Mouse (Mus musculus) gastrocnemius, postnatal 4 days (tissue): ENCODE data around the gene Pomt1. TPM values are rescaled to one million over a fixed set of nuclear protein-coding genes. Genes with fewer than 3 reads are reported as not detected.

ENCODE experiments used
- DNase-seq, 2 experiments: peaks; one replicate each; pipeline ENCODE4 v3.0.0; 2021 to 2022; ENCODE audit warnings: low spot score in 2 of 2, mixed read lengths in 2 of 2
- total RNA-seq, 2 experiments: library from RNA; stranded (reverse); gene quantifications; 2 replicates each; pipeline ENCODE4 v1.2.3; 2021

Pomt1 gene
- total RNA-seq, 2 experiments from 2014 or later, result 15.8 to 17.5 TPM

DNA sequence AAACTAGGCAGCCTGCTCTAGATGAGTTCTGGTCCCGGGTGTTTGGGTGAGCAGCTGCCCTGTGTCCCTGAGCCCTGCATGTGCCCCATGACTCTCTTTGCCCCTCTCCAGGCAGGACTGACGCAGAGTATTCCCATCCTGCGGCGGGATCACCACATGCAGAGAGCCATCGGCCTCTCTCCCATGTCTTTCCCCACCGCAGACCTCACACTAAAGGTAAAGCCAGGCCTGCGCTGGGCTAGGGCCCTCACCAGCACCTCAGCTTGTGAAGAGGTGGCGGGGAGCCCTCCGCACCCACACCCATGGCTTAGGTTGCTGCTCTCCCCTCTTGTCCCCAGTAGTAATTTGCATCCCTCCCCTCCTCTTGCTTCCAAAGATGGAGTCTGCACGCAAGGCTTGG is 15.4 kb upstream of the Pomt1 start:
- DNase-seq, result no peak

DNA sequence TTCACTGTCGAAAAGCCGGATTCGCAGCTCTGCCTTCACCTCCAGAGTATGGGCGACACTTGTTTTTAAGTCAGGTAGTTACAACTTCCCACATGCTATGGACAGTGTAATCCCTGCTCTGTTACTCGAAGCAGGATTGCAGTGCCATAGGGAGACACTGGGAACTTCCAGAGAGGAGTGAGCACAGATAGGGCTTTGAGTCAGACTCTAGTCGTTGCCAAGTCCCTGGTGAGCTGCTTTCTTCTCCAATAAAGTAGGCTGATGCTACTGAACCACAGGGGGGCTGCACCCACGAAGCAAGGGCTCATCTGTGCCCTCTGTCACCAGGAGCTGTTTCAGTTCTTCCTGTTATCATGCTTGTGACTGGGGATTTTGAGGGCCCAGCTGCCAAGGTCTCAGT is 14.8 kb upstream of the Pomt1 start:
- DNase-seq, result no peak

DNA sequence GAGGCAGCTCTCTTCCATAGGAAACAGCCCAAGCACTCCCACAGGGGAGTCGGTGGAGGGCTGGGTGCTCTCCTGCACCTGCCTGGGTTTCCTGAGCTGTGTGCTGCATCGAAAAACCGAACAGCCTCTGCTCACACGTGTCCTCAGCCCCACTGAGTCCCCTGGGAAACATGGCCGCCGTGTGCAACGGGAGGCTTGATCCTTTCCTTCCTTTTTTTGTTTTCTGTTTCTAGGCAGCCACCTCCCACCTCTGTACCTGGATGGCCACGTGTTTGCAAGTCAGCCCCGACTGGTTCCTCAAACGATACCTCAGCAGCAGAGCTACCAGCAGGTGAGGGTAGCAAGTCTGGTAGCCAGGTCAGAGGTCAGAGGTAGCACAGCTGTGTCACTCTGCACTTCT is 14.3 kb upstream of the Pomt1 start:
- no peak for DNase-seq

DNA sequence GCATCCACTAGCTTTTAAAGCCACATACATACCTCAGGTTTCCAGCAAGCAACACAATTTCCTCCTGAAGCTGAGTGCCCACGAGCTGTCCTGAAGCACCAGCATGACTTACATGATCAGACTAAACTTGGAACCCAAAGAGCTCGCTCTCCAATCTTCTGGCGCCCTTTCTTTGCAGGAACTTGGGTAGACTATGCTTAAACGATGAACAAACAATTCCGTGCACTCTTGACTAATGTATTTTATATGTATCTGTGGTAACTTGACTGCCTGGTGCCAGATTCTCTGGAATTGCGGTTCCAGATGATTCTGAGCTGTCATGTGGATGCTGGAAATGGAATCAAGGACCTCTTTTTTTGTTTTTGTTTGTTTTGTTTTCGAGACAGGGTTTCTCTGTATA is 957 bp upstream of the Pomt1 start:
- no peak for DNase-seq

DNA sequence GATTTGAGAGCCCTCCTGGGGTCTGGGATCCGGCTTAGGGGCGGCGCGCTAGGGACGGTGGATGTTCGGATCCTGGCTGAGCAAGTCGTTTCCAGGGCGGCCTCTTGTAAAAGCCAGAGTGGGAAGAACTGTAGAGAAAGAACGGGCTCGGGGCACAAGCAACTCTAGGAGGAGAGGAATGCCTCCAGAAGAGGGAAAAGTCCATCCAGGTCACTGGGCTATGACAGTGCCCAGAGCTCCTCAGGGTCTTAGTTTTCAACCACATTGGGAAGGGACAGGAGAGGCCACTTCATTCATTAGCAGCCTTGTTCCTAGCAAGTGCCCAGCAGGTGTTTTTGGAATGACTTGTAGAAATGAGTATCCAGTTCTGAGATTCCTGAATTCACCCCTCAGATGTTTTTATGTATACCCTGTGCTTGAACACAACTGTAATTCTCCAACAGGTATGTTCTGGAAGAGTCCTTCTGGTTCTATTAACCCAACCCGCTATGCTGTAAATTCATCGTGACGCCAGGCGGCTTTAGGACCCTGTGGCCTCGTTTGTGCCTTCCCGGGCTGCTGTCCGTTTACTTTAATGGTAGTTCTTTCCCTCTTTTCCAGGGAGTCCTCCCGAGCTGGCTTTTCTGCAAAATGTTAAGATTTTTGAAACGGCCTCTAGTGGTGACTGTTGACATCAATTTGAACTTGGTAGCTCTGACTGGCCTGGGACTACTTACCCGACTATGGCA is 534 bp downstream of the Pomt1 start:
- peak in 1 of 2 experiments; percentile 59 for DNase-seq

DNA sequence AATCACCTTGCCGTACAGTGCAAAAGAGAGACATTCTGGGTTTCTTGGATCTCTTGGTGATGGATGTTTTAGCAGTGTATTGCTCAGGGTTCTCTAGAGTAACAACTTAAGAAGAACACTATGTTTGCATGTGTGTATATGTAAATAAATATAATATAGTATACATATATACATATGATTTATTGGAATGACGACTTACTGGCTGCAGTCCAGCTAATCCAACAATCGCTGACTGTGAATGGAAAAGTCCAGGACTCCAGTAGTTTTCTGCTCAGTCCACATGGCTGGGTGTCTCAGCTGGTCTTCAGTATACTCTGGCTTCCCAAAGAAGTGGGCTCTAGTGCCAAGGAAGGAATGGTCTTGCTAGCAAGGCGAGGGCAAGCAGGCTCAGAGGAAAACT is 1.2 kb downstream of the Pomt1 start:
- DNase-seq, result no peak

DNA sequence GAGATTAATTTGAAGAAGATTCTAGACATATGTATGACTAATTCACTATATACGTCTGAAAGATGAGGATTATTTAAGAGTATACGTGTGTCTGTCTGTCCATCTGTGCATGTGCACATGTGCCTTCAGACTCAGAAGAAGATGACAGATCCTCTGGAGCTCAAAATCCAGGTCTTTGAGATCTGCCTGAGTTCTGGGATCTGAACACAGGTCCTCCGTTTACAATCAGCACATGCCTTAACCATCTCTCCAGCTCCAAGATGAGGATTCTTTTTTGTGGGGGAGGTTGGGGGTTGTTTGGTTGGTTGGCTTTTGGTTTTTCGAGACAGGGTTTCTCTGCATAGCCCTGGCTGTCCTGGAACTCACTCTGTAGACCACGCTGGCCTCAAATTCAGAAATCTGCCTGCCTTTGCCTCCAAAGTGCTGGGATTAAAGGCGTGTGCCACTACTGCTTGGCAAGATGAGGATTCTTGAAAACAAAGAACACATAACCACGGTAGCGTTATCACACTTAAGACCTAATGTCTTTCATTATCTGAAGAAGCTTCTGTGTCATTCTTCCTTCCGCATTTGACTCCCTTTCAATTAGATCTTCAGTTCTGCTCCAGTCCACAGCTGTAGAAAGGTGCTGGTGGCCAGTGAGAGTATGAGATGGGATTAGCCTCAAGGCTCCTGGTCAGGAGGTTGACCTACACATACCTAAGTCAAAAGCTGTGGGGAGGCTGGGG is 2.5 kb downstream of the Pomt1 start:
- DNase-seq, result no peak

DNA sequence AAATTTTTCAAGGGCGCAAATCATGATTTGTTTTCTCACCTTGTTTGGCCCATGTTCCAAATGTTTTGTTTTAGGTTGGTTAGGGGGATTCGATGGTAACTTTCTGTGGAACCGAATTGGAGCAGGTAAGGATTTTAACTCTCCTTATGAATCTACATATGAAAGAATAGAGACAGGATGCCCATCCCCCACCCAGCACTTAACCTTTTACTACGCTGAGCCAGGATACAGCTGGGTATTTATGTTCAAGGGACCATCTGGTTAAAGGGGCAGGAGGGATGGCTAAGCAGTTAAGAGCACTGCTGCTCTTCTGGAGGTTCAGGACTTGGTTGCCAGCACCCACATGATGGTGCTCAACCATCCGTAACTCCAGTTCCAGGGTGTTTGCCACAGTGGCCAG is 4.2 kb downstream of the Pomt1 start:
- no peak for DNase-seq

DNA sequence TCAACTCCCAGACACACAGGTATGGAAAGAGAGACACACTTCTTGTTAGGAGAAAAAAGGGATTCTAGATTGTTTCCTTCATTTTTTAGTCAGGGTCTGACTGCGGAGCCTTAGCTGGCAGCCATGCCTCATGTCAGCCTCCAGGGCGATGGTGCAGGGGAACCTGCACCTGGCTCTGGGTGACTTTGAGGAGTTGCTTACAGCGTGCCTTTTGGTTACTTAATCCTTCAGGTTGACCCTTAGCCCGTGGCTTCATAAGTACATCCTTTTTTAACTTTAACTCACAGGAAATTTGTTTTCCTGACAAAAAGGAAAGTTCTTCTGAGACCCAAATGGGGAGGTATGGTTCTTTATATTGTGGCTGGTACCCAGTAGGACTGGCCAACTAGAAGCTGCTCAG is 6.6 kb downstream of the Pomt1 start:
- no peak for DNase-seq

DNA sequence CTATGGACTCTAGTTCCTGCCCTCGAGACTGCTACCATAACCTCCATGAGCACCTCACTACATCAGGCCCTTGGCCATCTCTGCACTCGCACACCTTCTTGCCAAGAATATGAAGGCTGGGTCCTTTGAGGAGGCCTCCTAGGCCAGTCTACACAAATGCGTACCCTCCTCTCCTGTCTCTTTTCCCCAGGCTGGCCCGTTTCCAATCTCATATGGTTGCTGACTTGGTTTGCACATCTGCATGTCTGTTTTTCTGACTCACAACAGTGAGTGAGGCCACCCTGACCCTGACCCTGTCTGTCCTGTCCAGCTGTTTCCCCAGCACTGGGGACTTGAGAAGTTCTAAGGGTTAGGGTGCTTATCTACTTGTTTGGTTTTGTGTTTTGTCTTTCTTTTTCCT is 10.4 kb downstream of the Pomt1 start:
- no peak for DNase-seq

DNA sequence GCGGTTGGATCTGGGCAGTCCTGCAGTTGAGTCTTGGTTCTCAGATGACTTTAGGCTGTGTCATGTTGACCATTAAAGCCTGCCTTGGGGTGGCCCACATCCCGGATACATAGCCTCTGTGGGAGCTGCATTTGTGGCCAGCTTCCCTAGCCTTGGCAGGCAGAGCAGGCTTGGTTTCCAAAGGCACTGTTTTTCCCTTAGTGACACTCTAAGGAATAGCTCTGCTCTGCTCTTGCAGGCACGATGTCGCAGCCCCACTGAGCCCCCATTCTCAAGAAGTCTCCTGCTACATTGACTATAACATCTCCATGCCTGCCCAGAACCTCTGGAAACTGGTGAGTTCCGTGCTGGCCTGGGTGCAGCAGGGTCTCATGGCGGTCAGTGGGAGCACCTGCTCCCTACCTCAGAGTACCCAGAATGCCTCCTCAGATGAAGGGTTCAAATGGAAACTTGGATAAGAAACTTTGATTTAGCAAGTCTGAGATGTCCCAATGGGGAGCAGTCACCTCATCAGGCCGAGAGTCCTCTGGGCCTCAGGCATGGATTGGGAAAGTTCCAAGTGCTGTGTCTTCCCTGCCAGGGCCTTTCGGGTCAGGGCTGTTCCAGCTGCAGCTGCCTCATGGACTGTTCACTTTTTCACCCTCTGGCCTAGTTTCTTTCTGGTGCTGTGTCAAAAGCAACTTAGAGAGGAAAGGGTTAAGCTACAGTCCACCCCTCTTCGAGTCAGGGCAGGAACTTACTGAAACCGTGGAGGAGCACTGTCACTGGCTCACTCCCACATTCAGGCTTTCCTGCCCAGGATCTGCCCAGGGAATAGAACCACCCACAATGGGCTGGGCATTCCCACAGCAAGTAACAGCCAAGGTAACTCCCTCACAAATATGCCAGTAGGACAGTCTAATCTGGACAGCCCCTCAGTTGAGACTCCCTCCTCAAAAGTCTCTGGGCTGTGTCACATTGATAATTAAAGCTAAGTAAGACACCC is 12.3 kb downstream of the Pomt1 start:
- peak in 1 of 2 experiments; percentile 58 for DNase-seq

DNA sequence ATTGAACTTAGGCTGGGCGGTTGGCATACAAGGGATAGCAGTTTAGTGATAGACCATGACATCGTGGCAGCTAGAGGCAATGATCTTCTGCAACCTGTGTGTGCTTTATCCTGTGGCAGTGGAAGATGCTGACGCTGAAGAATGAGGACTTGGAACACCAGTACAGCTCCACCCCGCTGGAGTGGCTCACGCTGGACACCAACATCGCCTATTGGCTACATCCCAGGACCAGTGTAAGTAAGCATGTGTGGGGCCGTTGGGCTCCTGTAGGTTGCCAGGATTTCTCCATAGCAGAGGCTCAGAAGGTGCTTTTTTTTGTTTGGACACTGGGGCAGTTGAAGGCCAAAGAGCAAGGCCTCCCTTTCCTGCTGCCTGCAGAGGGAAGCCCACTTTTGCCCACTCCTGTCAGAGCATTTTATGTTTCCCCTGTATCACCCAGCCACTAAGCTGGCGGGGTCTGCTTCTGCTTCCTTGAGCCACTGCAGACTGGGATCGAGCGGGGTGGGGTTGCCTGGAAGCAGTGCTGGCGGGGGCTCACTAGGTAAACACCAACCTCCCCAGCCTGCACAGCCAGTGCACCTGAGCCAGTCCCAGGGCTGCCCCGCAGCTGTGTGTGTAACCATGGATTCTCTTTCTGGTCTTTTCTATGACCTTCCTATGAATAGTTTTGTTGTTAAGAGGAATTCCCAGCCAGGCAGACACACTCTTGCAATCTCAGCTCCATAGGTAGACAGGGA is 15.6 kb downstream of the Pomt1 start:
- no peak for DNase-seq

DNA sequence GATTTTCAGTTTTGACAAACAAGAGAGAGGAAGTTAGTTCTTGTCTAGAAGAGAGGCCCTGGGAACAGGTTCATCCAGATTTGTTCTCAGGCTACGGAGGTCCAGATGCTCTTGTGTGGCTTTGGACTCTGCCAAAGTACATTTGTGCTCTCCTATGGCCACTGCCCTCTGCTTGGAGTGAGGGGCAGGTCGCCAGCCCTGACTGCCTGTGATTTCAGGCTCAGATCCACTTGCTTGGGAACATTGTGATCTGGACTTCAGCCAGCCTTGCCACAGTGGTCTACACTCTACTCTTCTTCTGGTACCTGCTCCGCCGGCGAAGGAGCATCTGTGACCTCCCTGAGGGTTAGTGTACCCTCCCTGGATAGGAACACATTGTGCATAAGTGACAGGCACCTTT is 16.3 kb downstream of the Pomt1 start:
- no peak for DNase-seq

DNA sequence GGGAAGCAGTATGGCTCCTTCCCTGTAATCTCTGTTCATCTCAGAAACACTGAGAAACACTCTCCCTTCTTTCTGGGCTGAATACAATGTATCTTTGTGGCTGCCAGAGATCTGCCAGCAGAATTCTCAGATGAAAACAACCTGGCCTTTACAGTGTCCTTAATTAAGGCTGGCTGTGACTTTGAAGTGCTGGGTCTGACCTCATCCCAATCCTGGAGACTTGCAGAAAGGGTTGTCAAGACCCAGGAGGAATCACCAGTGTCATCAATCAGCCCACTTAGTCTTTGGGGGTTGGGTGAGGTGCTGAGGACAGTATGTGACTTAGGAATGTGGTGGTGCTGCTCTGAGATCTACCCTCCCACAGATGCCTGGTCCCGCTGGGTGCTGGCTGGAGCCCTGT is 17.0 kb downstream of the Pomt1 start:
- no peak for DNase-seq

DNA sequence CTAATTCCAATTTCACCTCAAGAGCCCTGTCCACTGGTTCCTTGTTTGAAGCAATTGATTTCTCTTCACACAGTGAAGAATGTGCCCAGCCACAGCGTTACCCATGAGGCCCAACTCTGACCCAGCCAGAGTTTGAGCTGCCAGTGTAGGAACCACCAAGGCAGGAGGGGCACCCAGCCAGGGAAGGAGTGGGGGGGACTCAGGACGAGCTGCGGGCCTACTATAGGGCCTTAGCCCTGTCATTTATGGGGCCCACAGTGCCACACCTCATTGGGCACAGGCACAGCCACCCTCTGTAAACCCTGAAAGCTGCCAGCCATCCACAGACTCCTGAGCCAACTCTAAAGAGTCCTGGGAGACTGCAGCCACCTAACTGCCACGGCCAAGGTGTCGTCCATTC is 18.2 kb downstream of the Pomt1 start:
- no peak for DNase-seq

DNA sequence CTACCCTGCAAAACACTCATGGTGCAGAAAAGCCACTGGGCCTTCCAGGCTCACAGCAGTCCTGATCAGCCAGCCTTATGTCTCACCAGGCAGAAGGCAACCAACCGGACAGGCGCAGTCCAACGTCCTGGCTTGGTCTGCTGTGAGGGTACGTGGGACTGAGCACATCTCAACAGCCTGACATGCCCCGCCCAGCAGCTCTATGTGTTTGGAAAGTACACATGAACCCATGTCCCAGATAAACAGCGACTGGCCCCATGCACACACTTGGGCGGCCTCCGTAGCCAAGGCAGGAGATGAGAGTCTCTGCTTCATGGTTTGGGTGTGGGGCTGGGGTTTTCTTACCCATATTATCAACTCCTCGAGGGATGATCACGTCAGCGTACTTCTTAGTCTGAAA is 19.9 kb downstream of the Pomt1 start:
- DNase-seq, result no peak

DNA sequence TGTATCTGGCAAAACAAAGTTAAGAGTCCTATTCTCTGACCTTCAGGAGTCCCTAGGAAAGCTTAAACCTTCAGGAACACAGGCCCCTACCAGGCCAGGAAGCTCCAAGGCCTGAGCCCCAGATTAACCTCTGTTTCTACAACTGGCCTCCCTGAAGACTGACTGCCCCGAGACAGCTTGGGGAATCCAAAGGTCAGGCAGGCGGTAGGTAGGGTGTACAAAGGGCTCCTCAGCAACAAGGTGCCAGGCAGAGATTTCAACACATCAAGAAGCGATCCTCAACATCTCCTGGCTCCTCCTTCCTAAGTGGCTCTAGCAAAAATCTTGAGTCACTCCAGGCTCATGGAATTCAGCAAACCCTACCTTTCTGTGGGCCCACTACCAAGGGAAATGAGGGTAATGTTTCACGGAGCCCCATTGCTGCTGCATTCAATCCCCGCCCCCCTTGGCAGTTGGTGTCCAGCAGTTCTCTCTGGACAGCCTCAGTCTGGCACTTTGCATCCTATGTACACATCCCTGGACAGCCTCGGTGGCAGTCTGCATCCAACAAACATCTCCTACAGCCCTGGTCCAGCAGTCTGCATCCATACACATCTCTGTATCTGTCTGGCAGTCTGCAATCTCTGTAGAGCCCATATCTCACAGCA is 22.6 kb downstream of the Pomt1 start:
- DNase-seq, result no peak

DNA sequence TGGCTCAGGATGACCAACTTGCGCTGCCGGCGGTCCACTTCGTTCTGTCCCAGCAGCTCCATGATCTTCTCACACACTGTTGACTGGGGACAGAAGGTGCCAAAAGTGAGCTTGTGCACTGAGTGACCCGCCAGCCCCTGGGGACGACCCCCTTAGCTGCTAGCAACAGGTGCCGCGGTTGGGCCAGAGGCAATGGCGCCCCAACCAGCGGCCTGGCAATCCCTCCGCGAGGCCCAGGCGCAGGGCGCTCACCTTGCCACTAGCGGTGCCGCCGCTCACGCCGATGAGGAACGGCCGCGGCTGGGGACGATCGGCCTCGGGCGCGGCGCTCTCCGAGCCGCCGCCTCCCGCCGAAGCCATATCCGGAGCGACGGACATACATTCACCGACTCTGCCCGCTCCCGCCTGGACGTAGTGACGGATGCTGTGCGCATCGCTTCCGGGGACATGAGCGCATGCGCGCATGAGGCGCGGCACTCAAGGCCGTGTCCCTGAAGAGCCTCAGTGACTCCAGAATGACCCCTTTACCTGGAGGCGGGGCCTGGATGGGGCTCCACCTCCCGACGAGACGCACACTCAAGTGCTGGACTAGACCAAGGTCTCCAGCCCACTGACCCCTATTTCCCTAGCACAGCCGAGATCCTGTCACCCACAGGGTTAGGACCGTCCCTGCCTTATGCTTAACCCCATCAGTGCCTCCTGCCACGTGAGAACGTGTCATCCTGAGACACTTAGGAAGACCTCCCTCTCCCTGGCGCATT is 23.4 kb downstream of the Pomt1 start, which contains the start of gene Uck1:
Gene Uck1 (minus strand): TSS at position 503 of the 761 bp plus-strand sequence.
- peak; percentile 70 to 84 for DNase-seq

DNA sequence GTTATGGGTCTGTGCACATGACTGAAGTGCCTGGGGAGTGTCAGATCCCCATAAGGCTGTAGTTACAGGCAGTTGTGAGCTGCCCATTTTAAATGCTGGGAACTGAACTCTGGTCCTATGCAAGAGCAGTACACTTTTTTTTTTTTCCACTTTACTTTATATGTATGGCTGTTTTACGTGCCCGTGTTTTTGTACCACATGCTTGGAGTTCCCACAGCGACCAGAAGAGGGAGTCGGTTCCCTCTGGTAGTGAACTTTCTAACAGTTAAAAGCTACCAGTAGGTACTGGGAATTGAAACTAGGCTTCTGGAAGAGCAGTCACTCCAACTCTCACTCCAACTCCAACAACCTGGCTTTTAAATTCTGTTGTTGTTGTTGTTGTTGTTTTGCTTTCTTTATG is 24.2 kb downstream of the Pomt1 start:
- DNase-seq, result no peak

DNA sequence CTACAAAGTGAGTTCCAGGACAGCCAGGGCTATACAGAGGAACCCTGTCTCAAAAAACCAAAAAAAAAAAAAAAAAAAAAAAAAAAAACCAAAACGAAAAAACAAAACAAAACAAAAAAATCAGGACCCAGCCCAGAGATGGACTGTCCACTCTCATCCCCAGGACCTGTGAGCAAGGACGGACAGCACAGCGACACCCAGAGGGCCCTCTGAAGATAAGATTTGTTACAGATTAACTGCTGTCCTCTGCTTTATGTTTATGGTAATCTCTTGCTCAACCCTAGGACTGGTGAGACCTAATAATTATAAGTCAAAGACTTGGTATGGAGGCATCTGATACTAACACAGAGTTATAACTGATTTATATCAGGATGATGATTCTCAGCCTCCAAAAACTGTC is 39.4 kb downstream of the Pomt1 start:
- no peak for DNase-seq
